Mouse (Mus musculus): ENCODE measurements around the gene Myh11. TPM values are rescaled to one million over a fixed set of nuclear protein-coding genes. Genes with fewer than 3 reads are reported as not detected.

Gene Myh11
- polyA plus RNA-seq, 1 experiment, result not detected

DNA sequence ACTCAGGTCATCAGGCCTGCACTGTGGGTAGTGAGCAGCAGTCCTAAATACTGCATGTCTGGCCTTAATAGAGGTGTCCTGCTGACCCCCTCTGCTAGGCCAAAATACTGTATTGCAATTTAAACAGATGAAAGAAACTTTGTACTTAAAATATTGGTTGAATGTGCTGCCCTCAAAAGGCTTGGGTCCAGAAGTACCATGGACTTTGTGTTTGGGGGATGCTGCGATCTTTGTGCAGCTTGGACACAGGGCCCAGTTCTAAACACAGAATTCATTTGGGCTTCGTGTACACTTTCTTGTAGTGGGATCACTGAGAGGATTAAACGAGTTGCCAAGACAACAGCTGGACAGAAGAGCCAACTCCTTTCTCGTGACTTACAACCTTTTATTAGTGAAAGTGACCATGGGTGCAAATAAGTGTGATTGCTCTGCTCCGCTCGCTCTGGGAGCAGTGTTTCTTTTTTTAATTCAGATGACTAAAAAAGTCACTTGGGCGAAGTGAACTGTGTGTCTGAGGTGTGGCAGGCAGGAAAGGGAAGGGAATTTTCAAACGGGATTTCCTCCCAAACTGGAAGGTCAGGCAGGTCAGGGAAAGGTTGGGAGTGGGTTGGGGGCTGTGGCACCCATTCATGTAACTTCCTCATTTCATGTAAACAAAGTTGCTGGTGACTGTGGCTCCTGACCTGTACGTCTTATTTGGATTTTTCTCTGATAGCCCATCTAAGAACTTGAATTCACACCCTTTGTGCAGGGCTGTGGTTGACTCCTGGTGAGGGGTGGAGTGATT lies 96.8 kb downstream of the Myh11 start:
- Histone ChIP-seq H3K27ac (ENCODE audit: insufficient read depth, low read depth, low read length) (0 out of 2 replicates have a peak overlapping the region, but pooled peaks have one; percentile 1), H3K4me3 (ENCODE audit: insufficient read depth, low read depth, low read length) (no peak overlapping the region), H3K4me1 (ENCODE audit: control insufficient read depth, insufficient read depth, low read length) (no peaks in the 10 kb centered on the region; the same call in 1 of the 2 replicates)
- WGBS, result 48% methylated on average over 9 of the region's 9 CpGs
- TF ChIP-seq POLR2A (IDR thresholded peaks at IDR 0.05; ENCODE audit: insufficient read depth, low read depth, low read length) (no peak), CTCF (IDR thresholded peaks at IDR 0.05; ENCODE audit: insufficient read depth, low read depth, low read length) (no peak)

- TF ChIP-seq POLR2A (IDR thresholded peaks at IDR 0.05; ENCODE audit: insufficient read depth, low read depth, low read length) (no peak), CTCF (IDR thresholded peaks at IDR 0.05; ENCODE audit: insufficient read depth, low read depth, low read length) (no peak)
- no peak overlapping the region for H3K4me3 ChIP-seq (ENCODE audit: insufficient read depth, low read depth, low read length)
- 65% methylated on average over 5 of the region's 5 CpGs for WGBS
- peaks cover 2% of the 10 kb centered on the region; the same call in 1 of the 2 replicates for H3K4me1 ChIP-seq (ENCODE audit: control insufficient read depth, insufficient read depth, low read length)
- H3K27ac ChIP-seq (ENCODE audit: insufficient read depth, low read depth, low read length), result no peak overlapping the region
Observed at GRCm38 (mm10) chr16:14185516-14185915, 105.7 kb downstream of the Myh11 start.

- peak overlapping the region; percentile 40; the same call in 1 of the 2 replicates for H3K27ac ChIP-seq (ENCODE audit: insufficient read depth, low read depth, low read length)
Observed at GRCm38 (mm10) chr16:14183856-14184255, 107.3 kb downstream of the Myh11 start.

GRCm38 (mm10) chr16:14182360-14182759 lies 108.8 kb downstream of the Myh11 start:
- 85% methylated on average over 5 of the region's 5 CpGs for WGBS
- no peak overlapping the region for H3K27ac ChIP-seq (ENCODE audit: insufficient read depth, low read depth, low read length)
- no peak overlapping the region for H3K4me3 ChIP-seq (ENCODE audit: insufficient read depth, low read depth, low read length)
- peaks cover 2% of the 10 kb centered on the region; the same call in 1 of the 2 replicates for H3K4me1 ChIP-seq (ENCODE audit: control insufficient read depth, insufficient read depth, low read length)
- no peak for TF ChIP-seq CTCF (IDR thresholded peaks at IDR 0.05; ENCODE audit: insufficient read depth, low read depth, low read length)
- no peak for TF ChIP-seq POLR2A (IDR thresholded peaks at IDR 0.05; ENCODE audit: insufficient read depth, low read depth, low read length)

More at GRCm38 (mm10) chr16:14183856-14184255, 107.3 kb downstream of the Myh11 start:
- no peak for TF ChIP-seq POLR2A (IDR thresholded peaks at IDR 0.05; ENCODE audit: insufficient read depth, low read depth, low read length)
- no peak for TF ChIP-seq CTCF (IDR thresholded peaks at IDR 0.05; ENCODE audit: insufficient read depth, low read depth, low read length)
- WGBS, result 53% methylated on average over 1 of the region's 1 CpGs
- Histone ChIP-seq H3K4me3 (ENCODE audit: insufficient read depth, low read depth, low read length) (no peak overlapping the region), H3K4me1 (ENCODE audit: control insufficient read depth, insufficient read depth, low read length) (peaks cover 2% of the 10 kb centered on the region; the same call in 1 of the 2 replicates)

- no peak for TF ChIP-seq POLR2A (IDR thresholded peaks at IDR 0.05; ENCODE audit: insufficient read depth, low read depth, low read length)
- TF ChIP-seq CTCF (IDR thresholded peaks at IDR 0.05; ENCODE audit: insufficient read depth, low read depth, low read length), result no peak
- Histone ChIP-seq H3K4me1 (ENCODE audit: control insufficient read depth, insufficient read depth, low read length) (peaks cover 2% of the 10 kb centered on the region; the same call in 1 of the 2 replicates), H3K27ac (ENCODE audit: insufficient read depth, low read depth, low read length) (no peak overlapping the region), H3K4me3 (ENCODE audit: insufficient read depth, low read depth, low read length) (no peak overlapping the region)
- 51% methylated on average over 6 of the region's 6 CpGs for WGBS
Observed at GRCm38 (mm10) chr16:14180163-14180733, 110.9 kb downstream of the Myh11 start.

GRCm38 (mm10) chr16:14178041-14178440 lies 113.1 kb downstream of the Myh11 start:
- no peak overlapping the region for H3K27ac ChIP-seq (ENCODE audit: insufficient read depth, low read depth, low read length)
- 75% methylated on average over 3 of the region's 3 CpGs for WGBS
- H3K4me1 ChIP-seq (ENCODE audit: control insufficient read depth, insufficient read depth, low read length), result 0 out of 2 replicates have a peak, but pooled peaks cover 2% of the 10 kb centered on the region
- TF ChIP-seq POLR2A (IDR thresholded peaks at IDR 0.05; ENCODE audit: insufficient read depth, low read depth, low read length), result no peak
- TF ChIP-seq CTCF (IDR thresholded peaks at IDR 0.05; ENCODE audit: insufficient read depth, low read depth, low read length), result no peak
- no peak overlapping the region for H3K4me3 ChIP-seq (ENCODE audit: insufficient read depth, low read depth, low read length)

- 94% methylated on average over 1 of the region's 1 CpGs for WGBS
- H3K4me1 ChIP-seq (ENCODE audit: control insufficient read depth, insufficient read depth, low read length), result no peaks in the 10 kb centered on the region
- H3K27ac ChIP-seq (ENCODE audit: insufficient read depth, low read depth, low read length), result no peak overlapping the region
- no peak overlapping the region for H3K4me3 ChIP-seq (ENCODE audit: insufficient read depth, low read depth, low read length)
- TF ChIP-seq CTCF (IDR thresholded peaks at IDR 0.05; ENCODE audit: insufficient read depth, low read depth, low read length) (no peak), POLR2A (IDR thresholded peaks at IDR 0.05; ENCODE audit: insufficient read depth, low read depth, low read length) (no peak)
Observed at GRCm38 (mm10) chr16:14169706-14170105, 121.5 kb downstream of the Myh11 start.

GRCm38 (mm10) chr16:14166490-14166889 lies 124.7 kb downstream of the Myh11 start:
- H3K4me1 ChIP-seq (ENCODE audit: control insufficient read depth, insufficient read depth, low read length), result peaks cover 10% of the 10 kb centered on the region
- no peak overlapping the region for H3K27ac ChIP-seq (ENCODE audit: insufficient read depth, low read depth, low read length)
- WGBS, result 90% methylated on average over 4 of the region's 4 CpGs
- TF ChIP-seq CTCF (IDR thresholded peaks at IDR 0.05; ENCODE audit: insufficient read depth, low read depth, low read length) (no peak), POLR2A (IDR thresholded peaks at IDR 0.05; ENCODE audit: insufficient read depth, low read depth, low read length) (no peak)
- no peak overlapping the region for H3K4me3 ChIP-seq (ENCODE audit: insufficient read depth, low read depth, low read length)

DNA sequence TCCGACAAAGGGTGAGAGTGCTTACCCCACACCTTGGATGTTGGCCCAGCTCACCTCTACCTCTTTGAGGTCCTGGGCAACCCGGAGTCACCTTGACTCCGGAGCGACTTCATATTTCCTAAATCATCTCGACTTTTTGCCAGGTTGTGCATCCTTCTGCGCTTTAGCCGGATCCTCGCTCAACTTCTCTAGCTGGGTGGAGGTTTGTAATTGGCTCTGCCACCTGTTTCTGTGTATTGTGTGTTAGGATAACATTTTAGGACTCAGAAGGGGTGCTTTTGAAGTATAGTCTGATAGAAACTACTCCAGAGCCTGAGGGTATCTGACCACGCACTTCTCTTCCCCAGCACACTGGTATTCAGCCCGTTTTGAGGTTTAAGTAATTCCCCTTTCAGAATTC lies 127.4 kb downstream of the Myh11 start:
- peaks cover 10% of the 10 kb centered on the region for H3K4me1 ChIP-seq (ENCODE audit: control insufficient read depth, insufficient read depth, low read length)
- H3K4me3 ChIP-seq (ENCODE audit: insufficient read depth, low read depth, low read length), result peak overlapping the region; percentile 50
- TF ChIP-seq CTCF (IDR thresholded peaks at IDR 0.05; ENCODE audit: insufficient read depth, low read depth, low read length), result no peak
- TF ChIP-seq POLR2A (IDR thresholded peaks at IDR 0.05; ENCODE audit: insufficient read depth, low read depth, low read length), result no peak
- no peak overlapping the region for H3K27ac ChIP-seq (ENCODE audit: insufficient read depth, low read depth, low read length)
- WGBS, result 10% methylated on average over 10 of the region's 10 CpGs
